ENCODE assay signal across 17 mouse cellular contexts in genomic region chr15:81122535-81122934, GRCm38 (mm10).
DNase-seq lines count a peak whose midpoint lies in the region; ATAC-seq and TF ChIP-seq lines count a peak whose summit lies in the region.
"Had no signal": no experiment of that assay in that cellular context is flagged by ENCODE, and none has a peak within 500 bp of the region (broad histone marks: within the 10 kb centered on the region; RNA-seq: fewer than 3 reads in every experiment).

No protein-coding gene starts in this region.

- no peak overlapping the region for H3K9ac ChIP-seq in forebrain, embryonic 12.5 days
- no peak overlapping the region for H3K9ac ChIP-seq in forebrain, postnatal 0 days
- H3K9ac ChIP-seq in midbrain, embryonic 11.5 days (ENCODE audit: low read length): no peak overlapping the region
- no peak overlapping the region for H3K9ac ChIP-seq in midbrain, embryonic 16.5 days (ENCODE audit: low read depth, low read length)
- no peak overlapping the region for H3K9ac ChIP-seq in forebrain, embryonic 16.5 days (replicated peaks; ENCODE audit: low read depth, low read length)
- H3K9ac ChIP-seq: liver, embryonic 14.5 days; stomach, embryonic 15.5 days had no signal

- 0 out of 2 replicates have a peak, but pooled peaks have one; percentile 44 for ATAC-seq in forebrain, embryonic 12.5 days (ENCODE audit: low FRiP score)
- no peak for ATAC-seq in forebrain, postnatal 0 days
- 0 out of 2 replicates have a peak, but pooled peaks have one; percentile 54 for ATAC-seq in midbrain, embryonic 11.5 days (ENCODE audit: low FRiP score)
- no peak for ATAC-seq in midbrain, embryonic 16.5 days
- 0 out of 2 replicates have a peak, but pooled peaks have one; percentile 43 for ATAC-seq in forebrain, embryonic 16.5 days
- ATAC-seq: intestine, embryonic 16.5 days; lung, postnatal 0 days had no signal

- H3K27me3 ChIP-seq in forebrain, embryonic 12.5 days: no peaks in the 10 kb centered on the region
- H3K27me3 ChIP-seq in forebrain, postnatal 0 days (ENCODE audit: insufficient read depth, low read length): no peaks in the 10 kb centered on the region
- no peaks in the 10 kb centered on the region for H3K27me3 ChIP-seq in midbrain, embryonic 11.5 days (ENCODE audit: control insufficient read depth, insufficient read depth, low read length)
- H3K27me3 ChIP-seq in midbrain, embryonic 16.5 days (ENCODE audit: control insufficient read depth, insufficient read depth, low read depth, low read length): no peaks in the 10 kb centered on the region
- H3K27me3 ChIP-seq in forebrain, embryonic 16.5 days (replicated peaks; ENCODE audit: control insufficient read depth, insufficient read depth, low read length): no peaks in the 10 kb centered on the region
- H3K27me3 ChIP-seq: stomach, embryonic 15.5 days had no signal

- 55% methylated on average over 4 of the region's 4 CpGs for WGBS in forebrain, embryonic 12.5 days
- 44% methylated on average over 4 of the region's 4 CpGs for WGBS in forebrain, postnatal 0 days
- 47% methylated on average over 4 of the region's 4 CpGs for WGBS in midbrain, embryonic 11.5 days
- WGBS in midbrain, embryonic 16.5 days: 29% methylated on average over 3 of the region's 4 CpGs
- WGBS in forebrain, embryonic 16.5 days: 32% methylated on average over 4 of the region's 4 CpGs

- no peak overlapping the region for H3K4me3 ChIP-seq in forebrain, embryonic 12.5 days (replicated peaks)
- H3K4me3 ChIP-seq in forebrain, postnatal 0 days (ENCODE audit: low read depth, low read length): no peak overlapping the region
- no peak overlapping the region for H3K4me3 ChIP-seq in midbrain, embryonic 11.5 days (ENCODE audit: low read depth, low read length)
- H3K4me3 ChIP-seq in midbrain, embryonic 16.5 days (ENCODE audit: low read depth, low read length): no peak overlapping the region
- no peak overlapping the region for H3K4me3 ChIP-seq in forebrain, embryonic 16.5 days (replicated peaks; ENCODE audit: low read length)
- H3K4me3 ChIP-seq: stomach, embryonic 15.5 days had no signal

- intact Hi-C loops in heart, postnatal 14 days (cut with DNase I): no loop called here
- intact Hi-C loops in left cerebral cortex, postnatal 10 days (cut with DNase I): no loop called here

- H3K9me3 ChIP-seq in forebrain, embryonic 12.5 days: no peaks in the 10 kb centered on the region
- no peaks in the 10 kb centered on the region for H3K9me3 ChIP-seq in forebrain, postnatal 0 days (ENCODE audit: low read length)
- no peaks in the 10 kb centered on the region for H3K9me3 ChIP-seq in midbrain, embryonic 11.5 days (ENCODE audit: control insufficient read depth, low read length)
- no peaks in the 10 kb centered on the region for H3K9me3 ChIP-seq in midbrain, embryonic 16.5 days (replicated peaks; ENCODE audit: control insufficient read depth, low read length, poor library complexity, severe bottlenecking)
- no peaks in the 10 kb centered on the region for H3K9me3 ChIP-seq in forebrain, embryonic 16.5 days (ENCODE audit: control insufficient read depth, low read length)
- H3K9me3 ChIP-seq: stomach, embryonic 15.5 days had no signal

- H3K4me2 ChIP-seq in forebrain, embryonic 12.5 days: no peak overlapping the region
- no peak overlapping the region for H3K4me2 ChIP-seq in forebrain, postnatal 0 days (ENCODE audit: low read depth)
- H3K4me2 ChIP-seq in midbrain, embryonic 11.5 days: no peak overlapping the region
- no peak overlapping the region for H3K4me2 ChIP-seq in midbrain, embryonic 16.5 days (ENCODE audit: low read length)
- H3K4me2 ChIP-seq in forebrain, embryonic 16.5 days (ENCODE audit: low read length): no peak overlapping the region
- H3K4me2 ChIP-seq: heart, embryonic 11.5 days; stomach, embryonic 15.5 days had no signal

- DNase-seq in forebrain, postnatal 0 days: no peak
- no peak for DNase-seq in midbrain, embryonic 11.5 days (ENCODE audit: low spot score, missing footprints)
- peak; percentile 8 for DNase-seq in retina, postnatal 7 days (ENCODE audit: low read depth, low spot score)
- DNase-seq in heart, postnatal 14 days: no peak
- DNase-seq in left cerebral cortex, postnatal 10 days (ENCODE audit: extremely low spot score in 1 of 2, low spot score in 2 of 2): no peak
- DNase-seq: heart, postnatal 36 days; spleen, adult 18-20 months; thymus, postnatal 14 days had no signal

- no peaks in the 10 kb centered on the region for H3K36me3 ChIP-seq in forebrain, embryonic 12.5 days (replicated peaks)
- H3K36me3 ChIP-seq in forebrain, postnatal 0 days (ENCODE audit: insufficient read depth): no peaks in the 10 kb centered on the region
- H3K36me3 ChIP-seq in midbrain, embryonic 11.5 days (ENCODE audit: control insufficient read depth, insufficient read depth, low read length): no peaks in the 10 kb centered on the region
- no peaks in the 10 kb centered on the region for H3K36me3 ChIP-seq in midbrain, embryonic 16.5 days (ENCODE audit: control insufficient read depth, insufficient read depth, low read length)
- H3K36me3 ChIP-seq in forebrain, embryonic 16.5 days (ENCODE audit: control insufficient read depth, insufficient read depth): no peaks in the 10 kb centered on the region
- H3K36me3 ChIP-seq: stomach, embryonic 15.5 days had no signal

- peak overlapping the region; percentile 73 for H3K27ac ChIP-seq in forebrain, embryonic 12.5 days
- no peak overlapping the region for H3K27ac ChIP-seq in forebrain, postnatal 0 days (ENCODE audit: low read depth, low read length)
- H3K27ac ChIP-seq in midbrain, embryonic 11.5 days (ENCODE audit: low read depth, low read length): no peak overlapping the region; the same call in 1 of the 2 replicates
- no peak overlapping the region for H3K27ac ChIP-seq in midbrain, embryonic 16.5 days (ENCODE audit: low read length)
- no peak overlapping the region for H3K27ac ChIP-seq in forebrain, embryonic 16.5 days (ENCODE audit: low read length)
- H3K27ac ChIP-seq: kidney, postnatal 0 days; liver, embryonic 14.5 days; stomach, embryonic 15.5 days had no signal

- peaks cover 26% of the 10 kb centered on the region for H3K4me1 ChIP-seq in forebrain, embryonic 12.5 days
- no peaks in the 10 kb centered on the region for H3K4me1 ChIP-seq in forebrain, postnatal 0 days (ENCODE audit: insufficient read depth)
- peaks cover 5% of the 10 kb centered on the region; the same call in 1 of the 2 replicates for H3K4me1 ChIP-seq in midbrain, embryonic 11.5 days (ENCODE audit: control insufficient read depth, insufficient read depth, low read length)
- H3K4me1 ChIP-seq in midbrain, embryonic 16.5 days (ENCODE audit: control insufficient read depth, insufficient read depth, low read length): peaks cover 5% of the 10 kb centered on the region; the same call in 1 of the 2 replicates
- H3K4me1 ChIP-seq in forebrain, embryonic 16.5 days (replicated peaks; ENCODE audit: control insufficient read depth, insufficient read depth, low read length): peaks cover 9% of the 10 kb centered on the region

- TF ChIP-seq CTCF in forebrain, postnatal 0 days (IDR thresholded peaks at IDR 0.05; ENCODE audit: low read depth): no peak

Comparison
In these comparisons a context has a peak if more than half of its experiments do, and no peak if none do; other contexts are left out.
1. ATAC-seq: peak in forebrain, embryonic 12.5 days (single experiment), midbrain, embryonic 11.5 days (single experiment) and forebrain, embryonic 16.5 days (single experiment); none in forebrain, postnatal 0 days (single experiment) and midbrain, embryonic 16.5 days (single experiment).